Mouse (Mus musculus) frontal cortex, adult (tissue): ENCODE data around the gene Ccdc85c.

ENCODE experiments used
- ATAC-seq: cut with Nextera tagmentation; 2 replicates; pipeline ENCODE4 v1.9.2; 2017; ENCODE audit warnings: mild to moderate bottlenecking, moderate library complexity, mixed read lengths; ENCODE audit not compliant: low TSS enrichment

Gene Ccdc85c

DNA sequence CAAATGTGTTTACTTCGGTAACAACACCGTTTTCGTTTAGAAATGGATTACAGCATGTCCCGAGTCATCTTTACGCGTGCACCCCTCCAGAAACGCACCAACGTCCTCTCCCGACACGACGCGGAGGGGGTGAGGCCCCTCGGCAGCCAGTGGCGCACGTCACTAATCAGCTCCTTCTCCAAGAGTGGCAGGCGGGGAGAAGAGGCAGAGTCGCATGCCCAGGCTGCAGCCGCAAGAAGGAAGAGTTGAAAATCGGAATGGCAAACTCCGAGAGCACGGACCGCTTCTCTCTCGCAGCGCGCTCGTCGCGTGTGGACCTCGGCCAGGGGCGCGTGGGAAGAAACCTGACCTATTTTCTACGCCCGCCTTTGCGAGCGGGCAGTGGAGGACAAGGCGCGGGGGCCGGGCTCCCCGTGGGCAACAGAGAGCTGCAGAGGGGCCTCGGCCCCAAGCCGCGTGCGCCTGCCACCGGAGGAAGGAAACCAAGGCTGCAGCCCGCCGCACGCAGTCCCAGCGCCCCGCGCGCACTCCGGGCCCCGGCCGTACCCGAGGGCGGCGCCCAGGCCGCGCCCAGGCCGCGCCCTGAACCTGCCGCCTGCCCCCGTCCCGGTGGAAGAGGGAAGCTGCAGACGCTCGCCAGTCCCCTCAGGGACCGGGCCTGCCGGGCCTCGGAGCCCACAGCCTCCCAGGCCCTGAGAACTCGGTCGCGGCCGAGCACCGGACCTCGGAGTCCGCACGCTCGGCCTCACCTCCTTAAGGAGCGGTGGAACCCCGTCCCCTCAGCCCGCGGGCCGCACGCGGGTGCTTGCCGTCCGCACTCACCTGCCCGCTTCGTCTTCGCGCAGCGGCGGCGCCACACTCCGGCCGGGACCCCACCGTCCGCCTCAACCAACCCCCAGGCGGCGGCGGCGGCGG, 96.6 kb downstream of the Ccdc85c start:
- peak; percentile 29 for ATAC-seq

DNA sequence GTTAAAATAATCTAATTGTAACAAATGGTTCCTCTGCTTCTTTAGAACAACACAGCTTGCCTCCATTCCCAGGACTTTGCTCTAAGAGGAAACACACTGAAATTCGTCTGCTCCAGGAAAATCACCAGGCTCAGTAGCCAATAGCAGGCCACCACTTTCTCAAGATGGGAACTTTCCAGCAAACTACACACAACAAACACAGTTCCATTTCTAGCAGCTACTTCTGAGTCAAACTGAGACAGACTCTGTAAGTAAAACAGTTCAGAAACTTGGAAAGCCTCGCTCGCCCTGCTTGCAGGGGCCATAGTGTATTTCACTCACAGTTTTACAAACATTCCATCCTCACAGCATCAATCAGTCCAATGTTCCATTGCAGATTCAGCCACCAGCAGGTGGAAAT, 98.9 kb downstream of the Ccdc85c start:
- ATAC-seq, result no peak

DNA sequence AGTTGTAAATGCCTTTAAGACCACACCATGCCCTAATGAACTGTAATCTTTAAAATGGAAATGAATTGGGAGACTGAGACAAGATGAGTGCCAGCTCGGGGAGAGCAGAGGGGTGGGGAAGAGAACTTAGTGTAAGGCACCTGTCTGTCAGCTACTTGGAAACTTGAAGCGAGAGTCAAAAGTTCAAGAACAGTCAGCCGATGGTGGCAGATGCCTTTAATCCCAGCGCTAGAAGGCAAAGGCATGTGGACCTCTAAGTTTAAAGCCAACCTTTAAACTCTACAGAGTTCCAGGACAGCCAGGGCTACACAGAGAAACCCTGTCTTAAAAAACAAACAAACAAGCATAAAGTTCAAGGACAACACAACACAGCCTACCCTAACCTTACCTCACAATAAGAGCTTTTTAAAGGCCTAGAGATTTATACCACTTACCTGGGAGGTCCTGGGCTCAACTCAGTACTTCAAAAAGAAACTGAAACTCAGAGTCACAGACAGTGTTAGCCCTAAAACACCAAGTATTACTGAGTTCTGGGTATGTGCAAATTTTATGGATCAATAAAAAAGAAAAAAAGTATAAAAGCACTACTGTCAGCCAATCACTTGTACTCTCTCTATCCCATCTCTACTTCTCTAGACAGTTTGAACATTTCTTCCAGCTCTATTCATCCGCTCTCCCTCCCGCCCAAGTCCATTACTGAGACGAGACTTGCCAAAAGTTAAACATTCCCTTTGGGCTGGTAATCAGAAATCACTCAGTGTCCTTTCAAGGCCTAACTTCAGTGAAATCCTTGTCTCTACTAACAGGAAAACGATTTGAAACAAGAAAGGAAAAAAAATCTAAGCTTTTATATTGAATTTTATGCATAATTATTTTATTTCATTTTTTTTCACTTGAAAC, 100.4 kb downstream of the Ccdc85c start:
- ATAC-seq, result no peak

DNA sequence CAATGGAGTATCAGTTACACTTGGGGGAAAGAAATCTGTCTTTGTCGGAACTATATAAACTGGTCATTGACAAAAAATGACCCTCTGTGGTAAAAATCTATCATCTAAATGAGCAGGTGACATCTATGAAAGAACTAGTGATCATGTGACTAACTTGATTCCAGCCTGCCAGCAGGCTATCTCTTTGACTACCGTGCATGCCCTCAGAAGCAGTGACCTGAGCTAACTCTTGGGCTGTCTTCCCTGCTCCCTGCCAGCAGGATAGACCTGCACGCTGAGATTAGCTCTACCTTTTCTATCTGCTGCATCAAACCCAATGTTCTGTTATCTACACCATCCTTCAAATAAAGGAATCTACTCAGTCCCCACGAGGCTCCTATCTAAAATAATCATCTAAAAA, 102.6 kb downstream of the Ccdc85c start:
- no peak for ATAC-seq

DNA sequence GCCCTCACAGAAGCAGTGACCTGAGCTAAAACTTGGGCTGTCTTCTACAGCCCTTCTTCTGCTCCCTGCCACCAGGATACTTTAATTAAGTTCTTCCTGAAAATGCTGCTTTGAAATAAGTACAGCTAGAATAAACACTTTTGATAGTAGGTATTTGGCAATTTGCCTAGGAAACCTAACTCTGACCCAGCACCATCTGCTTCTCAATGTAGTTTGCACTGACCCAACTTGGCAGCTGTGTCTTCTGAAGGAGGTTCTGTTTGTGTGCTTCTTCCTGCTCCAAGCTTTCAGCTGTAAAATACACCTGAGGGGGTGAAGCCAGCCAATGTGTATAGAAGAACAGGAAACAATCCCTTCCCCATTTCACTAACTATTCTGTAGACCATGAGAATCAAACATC, 103.9 kb downstream of the Ccdc85c start:
- no peak for ATAC-seq

DNA sequence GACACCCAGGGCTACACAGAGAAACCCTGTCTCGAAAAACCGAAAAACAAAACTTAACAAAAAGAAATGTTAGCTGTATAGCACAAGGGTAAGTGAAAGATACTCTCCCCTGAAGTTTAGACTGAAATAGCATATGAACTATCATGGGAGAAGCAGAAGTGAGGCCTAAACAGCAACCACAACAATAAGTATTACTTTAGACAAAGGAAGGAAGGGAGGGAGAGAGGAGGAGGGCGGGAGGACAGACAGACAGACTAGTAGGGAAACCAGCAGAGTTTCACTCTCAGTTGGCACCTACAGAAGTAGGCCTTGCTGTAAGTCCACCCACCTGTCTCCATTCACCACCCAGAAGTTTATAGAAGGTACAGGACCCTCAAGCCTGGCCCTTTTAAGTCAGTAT, 104.8 kb downstream of the Ccdc85c start:
- ATAC-seq, result no peak

DNA sequence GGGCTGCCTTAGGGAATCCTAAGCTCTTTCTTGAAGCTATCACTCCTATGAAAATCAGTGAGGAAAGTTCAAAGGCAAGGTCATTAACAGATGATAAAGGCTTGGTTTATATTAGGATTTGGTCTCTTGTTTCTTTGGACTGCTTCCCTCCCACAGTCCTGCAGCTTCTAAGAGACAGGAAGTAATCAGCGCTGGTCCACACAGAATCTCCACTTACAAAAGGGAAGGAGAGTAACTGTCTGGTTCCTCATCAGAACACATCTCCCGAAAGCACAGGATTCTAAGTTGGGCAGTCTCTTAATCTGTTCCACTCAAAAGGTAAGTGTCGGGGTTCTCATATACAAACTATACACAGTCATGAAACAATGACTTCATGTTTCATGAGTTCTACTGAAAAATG, 106.3 kb downstream of the Ccdc85c start:
- no peak for ATAC-seq

DNA sequence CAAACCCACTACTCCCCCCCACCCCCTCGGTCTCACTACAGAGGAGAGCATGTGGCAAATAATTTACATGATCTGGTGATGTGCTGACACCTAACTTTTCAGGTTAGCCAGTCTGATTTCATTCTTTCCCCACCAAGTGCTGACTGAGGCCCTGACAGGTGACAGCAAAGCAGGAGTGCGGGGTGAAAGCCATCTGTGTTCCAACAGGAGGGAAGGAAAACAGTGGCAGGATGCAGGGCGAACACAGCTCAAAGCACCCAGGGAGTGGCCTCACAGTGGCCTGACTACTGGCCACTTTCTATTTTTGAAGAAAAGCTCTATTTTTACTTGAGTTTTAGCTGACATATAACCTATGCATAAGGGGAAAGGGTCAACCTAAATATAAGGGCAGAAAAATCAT, 111.5 kb downstream of the Ccdc85c start:
- no peak for ATAC-seq

DNA sequence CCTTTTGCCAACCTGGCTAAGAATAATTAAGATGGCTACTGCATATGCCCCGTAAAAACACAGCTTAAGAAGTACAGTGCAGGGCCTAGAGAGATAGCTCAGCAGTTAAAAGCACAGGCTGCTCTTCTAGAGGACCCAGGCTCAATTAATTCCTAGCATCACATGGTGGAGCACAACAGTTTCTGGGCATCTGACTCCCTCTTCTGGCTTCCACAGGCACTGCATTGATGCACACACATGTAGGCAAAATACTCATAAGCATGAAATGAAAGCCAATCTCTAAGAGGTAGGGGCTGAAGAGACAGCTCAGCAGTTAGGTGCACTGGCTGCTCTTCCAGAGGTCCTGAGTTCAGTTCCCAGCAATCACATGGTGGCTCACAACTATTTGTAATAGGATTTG, 113.2 kb downstream of the Ccdc85c start:
- no peak for ATAC-seq

DNA sequence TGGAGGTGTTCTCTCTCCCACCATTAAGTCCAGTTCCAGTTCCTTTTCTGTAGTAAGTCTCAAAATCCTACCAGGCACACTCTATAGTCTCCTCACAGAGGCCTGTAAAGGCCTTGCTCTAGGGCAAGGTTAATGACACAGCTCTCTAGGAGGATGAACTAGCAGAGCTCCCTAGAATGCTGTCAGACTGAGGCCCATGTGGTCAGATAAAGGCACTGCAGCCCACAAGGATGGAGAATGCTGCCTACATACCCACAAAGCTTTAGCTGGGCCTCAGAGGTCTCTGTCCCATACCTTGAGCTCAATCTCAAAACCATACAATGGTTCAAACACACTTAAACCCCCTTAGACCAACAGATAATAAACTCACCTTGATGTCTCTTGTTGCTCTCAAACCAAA, 115.4 kb downstream of the Ccdc85c start:
- ATAC-seq, result no peak
